Mouse (Mus musculus) hindbrain, embryonic 12.5 days (tissue): ENCODE data around the gene Phka2. TPM values are rescaled to one million over a fixed set of nuclear protein-coding genes. Genes with fewer than 3 reads are reported as not detected.

ENCODE experiments used
- ATAC-seq: fragments of 200-750 bp; cut with Nextera tagmentation; 2 replicates; pipeline ENCODE4 v1.8.0; 2017; ENCODE audit warnings: moderate TSS enrichment; ENCODE audit not compliant: low FRiP score
- H3K27ac ChIP-seq: fragments of 300-500 bp; sonication (generic); 2 replicates; pipeline ENCODE4 v1.5.1; 2016; ENCODE audit warnings: mild to moderate bottlenecking
- H3K27me3 ChIP-seq: fragments of 300-500 bp; sonication (generic); 2 replicates; pipeline ENCODE4 v1.6.1; 2016; ENCODE audit warnings: mild to moderate bottlenecking
- H3K36me3 ChIP-seq: fragments of 300-500 bp; sonication (generic); 2 replicates; pipeline ENCODE4 v1.6.1; 2016; ENCODE audit warnings: mild to moderate bottlenecking
- H3K4me1 ChIP-seq: fragments of 300-500 bp; sonication (generic); 2 replicates; pipeline ENCODE4 v1.6.1; 2016
- H3K4me2 ChIP-seq: fragments of 300-500 bp; sonication (generic); replicated peaks from 2 replicates; pipeline ENCODE4 v1.6.1; 2016; ENCODE audit warnings: mild to moderate bottlenecking
- H3K4me3 ChIP-seq: fragments of 300-500 bp; sonication (generic); 2 replicates; pipeline ENCODE4 v1.5.1; 2016; ENCODE audit warnings: mild to moderate bottlenecking
- H3K9ac ChIP-seq: fragments of 300-500 bp; sonication (generic); 2 replicates; pipeline ENCODE4 v1.6.1; 2016; ENCODE audit warnings: mild to moderate bottlenecking, moderate library complexity
- H3K9me3 ChIP-seq: fragments of 300-500 bp; sonication (generic); replicated peaks from 2 replicates; pipeline ENCODE4 v1.6.1; 2016; ENCODE audit warnings: mild to moderate bottlenecking
- WGBS: fragments of 180-500 bp; shearing (Covaris S2); methylation state at CpG from one replicate; pipeline ENCODE4 v1.1.7; 2016; 5-methylcytosine and 5-hydroxymethylcytosine counted together
- polyA plus RNA-seq: library from polyadenylated mRNA; unstranded; fragments of >200 nt; fragmentation: Nextera tagmentation; extraction: Ambion mirVana; gene quantifications from 2 replicates; pipeline ENCODE4 v1.2.1, GENCODE M21; 2016

Phka2 gene
- polyA plus RNA-seq, 1 experiment from 2014 or later: 20.3 TPM

DNA sequence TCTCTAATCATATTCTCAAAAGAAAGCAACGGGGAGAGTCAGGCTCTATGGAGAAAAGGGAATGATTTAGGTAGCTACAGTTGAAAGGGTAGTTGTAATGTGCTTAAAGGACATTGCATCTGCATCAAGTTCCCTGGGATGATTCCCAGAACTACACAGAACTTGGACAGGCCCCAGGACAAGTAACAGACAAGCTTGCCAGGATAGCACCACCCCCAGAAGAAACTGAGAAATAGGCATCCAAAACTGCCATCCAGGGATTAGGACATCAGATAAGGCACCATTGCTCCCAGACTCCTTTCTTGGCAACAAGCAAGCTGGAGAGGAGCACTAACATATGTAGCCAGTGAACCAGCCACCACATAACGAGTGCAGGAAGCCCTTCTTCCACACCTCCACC, 40.8 kb downstream of the Phka2 start:
- Histone ChIP-seq H3K9me3 (no peaks in the 10 kb centered on the region), H3K36me3 (no peaks in the 10 kb centered on the region), H3K27me3 (peaks cover 3% of the 10 kb centered on the region), H3K4me2 (no peak overlapping the region), H3K27ac (no peak overlapping the region), H3K9ac (no peak overlapping the region), H3K4me1 (no peaks in the 10 kb centered on the region), H3K4me3 (no peak overlapping the region)
- no peak for ATAC-seq
- 85% methylated on average over 2 of the region's 2 CpGs for WGBS

- H3K36me3 ChIP-seq: no peaks in the 10 kb centered on the region
- H3K9ac ChIP-seq: no peak overlapping the region
- no peak for ATAC-seq
- peaks cover 12% of the 10 kb centered on the region for H3K27me3 ChIP-seq
- H3K27ac ChIP-seq: no peak overlapping the region
- H3K4me2 ChIP-seq: no peak overlapping the region
- no peaks in the 10 kb centered on the region for H3K4me1 ChIP-seq
- H3K9me3 ChIP-seq: no peaks in the 10 kb centered on the region
- WGBS: 73% methylated on average over 1 of the region's 1 CpGs
- H3K4me3 ChIP-seq: no peak overlapping the region
These were observed 46.9 kb downstream of the Phka2 start for GRCm38 (mm10) chrX:160548875-160549274.

GRCm38 (mm10) chrX:160552066-160552465, 50.1 kb downstream of the Phka2 start:
- Histone ChIP-seq H3K4me2 (no peak overlapping the region), H3K9ac (no peak overlapping the region), H3K36me3 (no peaks in the 10 kb centered on the region), H3K9me3 (no peaks in the 10 kb centered on the region), H3K27me3 (peaks cover 27% of the 10 kb centered on the region), H3K4me1 (no peaks in the 10 kb centered on the region), H3K4me3 (no peak overlapping the region), H3K27ac (no peak overlapping the region)
- WGBS: 61% methylated on average over 4 of the region's 4 CpGs
- ATAC-seq: no peak

DNA sequence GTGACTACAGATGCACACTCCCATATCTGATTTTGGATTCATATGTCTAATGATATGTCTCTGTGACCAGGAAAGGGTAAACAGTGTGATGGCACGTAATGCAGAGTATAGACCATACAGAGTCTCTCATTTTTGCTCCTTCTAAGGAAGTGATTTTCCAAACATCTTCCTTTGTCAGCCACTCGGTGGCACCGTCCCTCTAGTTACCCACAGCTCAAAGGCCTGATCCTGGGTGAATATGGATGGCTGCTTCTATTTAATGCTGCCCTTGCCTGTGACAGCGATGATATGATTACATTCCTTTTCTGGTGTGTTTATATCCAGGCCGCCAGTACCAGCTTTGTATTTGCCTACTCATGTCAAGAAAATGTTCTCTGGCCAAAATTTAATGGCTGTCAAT, 81.6 kb downstream of the Phka2 start:
- Histone ChIP-seq H3K27ac (no peak overlapping the region), H3K9ac (no peak overlapping the region), H3K9me3 (no peaks in the 10 kb centered on the region), H3K27me3 (peaks cover 24% of the 10 kb centered on the region), H3K4me1 (no peaks in the 10 kb centered on the region), H3K4me2 (no peak overlapping the region), H3K36me3 (no peaks in the 10 kb centered on the region), H3K4me3 (no peak overlapping the region)
- 71% methylated on average over 5 of the region's 5 CpGs for WGBS
- peak; percentile 50; the same call in 1 of the 2 replicates for ATAC-seq

GRCm38 (mm10) chrX:160584148-160584838, 82.3 kb downstream of the Phka2 start:
- ATAC-seq: no peak
- no peak overlapping the region for H3K27ac ChIP-seq
- no peak overlapping the region for H3K4me3 ChIP-seq
- H3K9me3 ChIP-seq: no peaks in the 10 kb centered on the region
- H3K27me3 ChIP-seq: peaks cover 21% of the 10 kb centered on the region
- H3K4me1 ChIP-seq: no peaks in the 10 kb centered on the region
- H3K4me2 ChIP-seq: no peak overlapping the region
- 94% methylated on average over 4 of the region's 4 CpGs for whole genome bisulfite sequencing
- no peaks in the 10 kb centered on the region; the same call in 1 of the 2 replicates for H3K36me3 ChIP-seq
- H3K9ac ChIP-seq: no peak overlapping the region

DNA sequence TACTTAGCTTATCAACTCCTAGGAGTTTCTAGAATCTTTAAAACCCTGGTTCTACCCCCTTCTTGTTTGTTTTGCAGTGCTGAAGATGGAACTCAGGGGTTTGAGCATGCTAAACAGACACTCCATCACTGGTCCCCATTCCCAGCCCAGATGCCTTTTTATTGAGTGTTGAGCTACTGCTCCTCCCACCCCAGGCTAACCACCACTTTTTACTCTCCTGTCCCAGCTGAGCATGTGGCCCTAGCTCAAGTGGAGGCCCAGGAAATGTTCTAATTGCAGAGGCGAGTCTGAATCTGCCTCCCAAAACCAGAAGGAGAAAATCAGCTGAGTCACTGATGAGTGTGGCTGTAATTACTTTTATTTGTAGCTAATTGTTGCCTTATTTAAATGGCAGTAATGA, 83.1 kb downstream of the Phka2 start:
- H3K27ac ChIP-seq: no peak overlapping the region
- 75% methylated on average over 1 of the region's 1 CpGs for WGBS
- H3K9me3 ChIP-seq: no peaks in the 10 kb centered on the region
- no peak overlapping the region for H3K4me2 ChIP-seq
- no peak for ATAC-seq
- peaks cover 21% of the 10 kb centered on the region for H3K27me3 ChIP-seq
- no peak overlapping the region for H3K4me3 ChIP-seq
- H3K9ac ChIP-seq: no peak overlapping the region
- H3K4me1 ChIP-seq: no peaks in the 10 kb centered on the region
- no peaks in the 10 kb centered on the region; the same call in 1 of the 2 replicates for H3K36me3 ChIP-seq

- Histone ChIP-seq H3K27ac (no peak overlapping the region), H3K9me3 (no peaks in the 10 kb centered on the region), H3K4me1 (no peaks in the 10 kb centered on the region), H3K36me3 (no peaks in the 10 kb centered on the region; the same call in 1 of the 2 replicates), H3K4me2 (no peak overlapping the region), H3K27me3 (peaks cover 34% of the 10 kb centered on the region), H3K4me3 (no peak overlapping the region), H3K9ac (no peak overlapping the region)
- ATAC-seq: no peak
- WGBS: 97% methylated on average over 4 of the region's 4 CpGs
These were observed 86.6 kb downstream of the Phka2 start for GRCm38 (mm10) chrX:160588523-160588922.

DNA sequence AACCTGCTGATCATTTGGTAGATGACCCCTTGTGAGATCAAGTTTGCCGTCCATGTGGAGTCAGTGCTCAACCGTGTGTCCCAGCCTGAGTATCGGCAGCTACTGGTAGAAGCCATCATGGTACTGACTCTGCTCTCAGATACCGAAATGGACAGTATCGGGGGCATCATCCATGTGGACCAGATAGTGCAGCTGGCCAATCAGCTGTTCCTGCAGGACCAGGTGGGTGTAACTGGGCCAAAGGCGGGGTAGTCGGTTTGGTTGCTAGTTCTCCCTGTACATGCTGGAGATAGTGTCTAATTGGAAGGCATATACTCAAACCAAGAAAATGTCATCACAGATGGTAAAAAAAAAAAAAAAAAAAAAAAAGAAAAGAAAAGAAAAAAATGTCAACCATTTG, 88.2 kb downstream of the Phka2 start:
- Histone ChIP-seq H3K4me1 (no peaks in the 10 kb centered on the region), H3K27ac (no peak overlapping the region), H3K9me3 (no peaks in the 10 kb centered on the region), H3K27me3 (peaks cover 30% of the 10 kb centered on the region), H3K4me3 (no peak overlapping the region), H3K36me3 (no peaks in the 10 kb centered on the region; the same call in 1 of the 2 replicates), H3K4me2 (no peak overlapping the region), H3K9ac (no peak overlapping the region)
- WGBS: 94% methylated on average over 7 of the region's 7 CpGs
- ATAC-seq: no peak

GRCm38 (mm10) chrX:160592933-160593332, 91.0 kb downstream of the Phka2 start:
- no peak overlapping the region for H3K4me3 ChIP-seq
- ATAC-seq: no peak
- WGBS: 93% methylated on average over 6 of the region's 6 CpGs
- H3K9me3 ChIP-seq: no peaks in the 10 kb centered on the region
- peaks cover 18% of the 10 kb centered on the region for H3K27me3 ChIP-seq
- H3K4me1 ChIP-seq: no peaks in the 10 kb centered on the region
- H3K36me3 ChIP-seq: no peaks in the 10 kb centered on the region; the same call in 1 of the 2 replicates
- H3K4me2 ChIP-seq: no peak overlapping the region
- no peak overlapping the region for H3K27ac ChIP-seq
- H3K9ac ChIP-seq: no peak overlapping the region

- H3K9ac ChIP-seq: no peak overlapping the region
- no peaks in the 10 kb centered on the region for H3K9me3 ChIP-seq
- WGBS: 77% methylated on average over 2 of the region's 2 CpGs
- no peak overlapping the region for H3K4me2 ChIP-seq
- H3K27me3 ChIP-seq: peaks cover 34% of the 10 kb centered on the region
- peak; percentile 7 for ATAC-seq
- H3K36me3 ChIP-seq: no peaks in the 10 kb centered on the region
- H3K27ac ChIP-seq: peak overlapping the region; percentile 62
- no peak overlapping the region for H3K4me3 ChIP-seq
- peaks cover 14% of the 10 kb centered on the region; the same call in 1 of the 2 replicates for H3K4me1 ChIP-seq
These were observed 96.1 kb downstream of the Phka2 start for GRCm38 (mm10) chrX:160598055-160598454.

DNA sequence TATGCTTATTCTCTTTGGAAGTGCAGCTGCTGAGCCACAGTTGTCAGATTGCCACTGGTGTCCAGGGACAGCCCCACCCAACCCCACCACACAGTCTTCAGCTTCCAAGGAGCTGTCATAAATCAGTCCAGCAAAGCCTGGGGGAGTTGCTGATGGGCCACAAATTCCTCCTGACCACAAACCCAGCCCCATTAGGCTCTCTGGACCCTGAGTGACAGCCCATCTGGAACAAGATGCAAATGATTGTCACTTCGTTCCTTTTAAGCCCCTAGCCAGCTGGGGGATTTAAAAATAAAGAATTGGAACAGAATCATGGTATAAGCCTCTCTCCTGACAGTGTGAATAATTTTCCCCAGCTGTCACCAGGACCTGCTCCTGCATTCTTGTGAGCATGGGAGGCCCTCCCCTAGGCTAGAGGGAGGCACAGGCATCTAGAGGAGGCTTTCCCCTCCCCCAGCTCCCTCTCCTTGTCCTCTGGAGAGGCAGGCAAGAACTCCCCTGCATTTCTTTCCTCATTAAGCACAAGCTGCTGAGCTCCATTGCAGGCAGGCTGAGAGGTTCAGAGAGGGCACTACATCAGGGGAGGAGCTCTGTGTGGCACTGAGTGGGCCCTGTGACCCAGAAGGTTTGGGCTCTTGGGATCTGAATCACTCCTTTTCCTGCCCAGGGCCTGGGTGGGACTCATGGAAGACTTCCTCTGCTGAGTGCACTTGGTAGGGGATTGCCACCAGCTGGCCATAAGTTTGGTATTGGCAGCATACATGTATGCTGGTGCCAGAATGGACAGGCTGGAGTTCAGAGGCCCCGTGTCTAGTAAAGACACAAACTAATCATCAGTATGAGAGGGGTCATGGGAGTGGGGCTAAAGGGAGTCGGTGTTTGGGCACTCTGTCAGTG, 96.8 kb downstream of the Phka2 start:
- Histone ChIP-seq H3K9ac (no peak overlapping the region), H3K9me3 (no peaks in the 10 kb centered on the region), H3K27ac (peak overlapping the region; percentile 62), H3K4me2 (no peak overlapping the region), H3K4me3 (no peak overlapping the region), H3K4me1 (peaks cover 14% of the 10 kb centered on the region; the same call in 1 of the 2 replicates), H3K36me3 (no peaks in the 10 kb centered on the region), H3K27me3 (peaks cover 38% of the 10 kb centered on the region)
- WGBS: 45% methylated on average over 3 of the region's 3 CpGs
- peak; percentile 90 for ATAC-seq

DNA sequence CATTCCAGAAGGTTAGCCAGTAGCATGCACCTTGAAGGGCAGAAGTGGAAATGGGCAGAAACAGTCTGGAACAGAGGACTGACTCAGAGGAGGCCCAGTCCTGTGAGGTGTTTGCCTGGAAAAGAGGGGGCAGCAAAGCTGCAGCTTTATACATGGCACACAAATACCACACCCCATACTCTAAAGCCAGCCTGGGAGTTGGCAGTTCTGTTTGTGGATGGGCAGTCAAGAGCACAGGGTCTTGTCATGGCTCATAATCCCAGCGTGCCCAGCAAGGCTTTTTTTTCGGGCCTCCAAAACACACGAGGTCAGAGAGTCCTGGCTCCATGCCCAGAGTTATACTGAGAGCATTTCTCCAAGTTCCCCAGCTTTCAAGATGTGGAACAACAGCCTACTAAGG, 99.1 kb downstream of the Phka2 start:
- no peak overlapping the region for H3K4me3 ChIP-seq
- WGBS: 54% methylated on average over 3 of the region's 3 CpGs
- H3K27me3 ChIP-seq: peaks cover 44% of the 10 kb centered on the region
- peaks cover 14% of the 10 kb centered on the region; the same call in 1 of the 2 replicates for H3K4me1 ChIP-seq
- no peak overlapping the region for H3K4me2 ChIP-seq
- H3K9me3 ChIP-seq: no peaks in the 10 kb centered on the region
- H3K36me3 ChIP-seq: no peaks in the 10 kb centered on the region
- H3K9ac ChIP-seq: no peak overlapping the region
- H3K27ac ChIP-seq: no peak overlapping the region
- no peak for ATAC-seq
